Mouse (Mus musculus) neural tube, embryonic 11.5 days (tissue): ENCODE data around the gene Utrn. TPM values are rescaled to one million over a fixed set of nuclear protein-coding genes. Genes with fewer than 3 reads are reported as not detected.
A peak's percentile ranks its signal among the peaks of the same experiment; 100 is the strongest.

Experiments
- ATAC-seq: fragments of 200-750 bp; cut with Nextera tagmentation; 2 replicates; pipeline ENCODE4 v1.8.0; 2017; ENCODE audit warnings: moderate number of reproducible peaks, mild to moderate bottlenecking, moderate TSS enrichment, moderate library complexity; ENCODE audit not compliant: insufficient read depth, low FRiP score, low TSS enrichment
- DNase-seq: peaks from one replicate; pipeline ENCODE4 v3.0.0-alpha.2; 2015; ENCODE audit warnings: low spot score
- H3K27ac ChIP-seq: fragments of 300-500 bp; sonication (generic); 2 replicates; pipeline ENCODE4 v1.5.1; 2014; ENCODE audit warnings: low read depth, mild to moderate bottlenecking, low read length
- H3K27me3 ChIP-seq: fragments of 300-500 bp; sonication (generic); 2 replicates; pipeline ENCODE4 v1.6.1; 2014; ENCODE audit warnings: mild to moderate bottlenecking, low read length, mixed read lengths; ENCODE audit not compliant: control insufficient read depth, insufficient read depth
- H3K36me3 ChIP-seq: fragments of 300-500 bp; sonication (generic); 2 replicates; pipeline ENCODE4 v1.6.1; 2014; ENCODE audit warnings: mild to moderate bottlenecking, low read length, moderate library complexity, mixed read lengths; ENCODE audit not compliant: control insufficient read depth, insufficient read depth
- H3K4me1 ChIP-seq: fragments of 300-500 bp; sonication (generic); 2 replicates; pipeline ENCODE4 v1.6.1; 2014; ENCODE audit warnings: low read length, mixed read lengths; ENCODE audit not compliant: control insufficient read depth, insufficient read depth
- H3K4me2 ChIP-seq: fragments of 300-500 bp; sonication (generic); 2 replicates; pipeline ENCODE4 v1.6.1; 2014; ENCODE audit warnings: low read depth, mild to moderate bottlenecking, moderate library complexity
- H3K4me3 ChIP-seq: fragments of 300-500 bp; sonication (generic); 2 replicates; pipeline ENCODE4 v1.5.1; 2014; ENCODE audit warnings: low read depth, low read length
- H3K9ac ChIP-seq: fragments of 300-500 bp; sonication (generic); 2 replicates; pipeline ENCODE4 v1.6.1; 2014; ENCODE audit warnings: mild to moderate bottlenecking, low read length
- H3K9me3 ChIP-seq: fragments of 300-500 bp; sonication (generic); 2 replicates; pipeline ENCODE4 v1.6.1; 2016; ENCODE audit warnings: low read length; ENCODE audit not compliant: control insufficient read depth
- WGBS: fragments of 180-500 bp; shearing (Covaris S2); extraction: QIAGEN DNeasy Blood & Tissue Kit; methylation state at CpG from one replicate; pipeline ENCODE4 v1.1.7; 2014; 5-methylcytosine and 5-hydroxymethylcytosine counted together
- polyA plus RNA-seq: library from polyadenylated mRNA; unstranded; fragments of >200 nt; fragmentation: Nextera tagmentation; extraction: Ambion mirVana; gene quantifications from 2 replicates; pipeline ENCODE4 v1.2.1, GENCODE M21; 2014

Gene Utrn
- polyA plus RNA-seq, 1 experiment from 2014 or later, result 47.4 TPM

DNA sequence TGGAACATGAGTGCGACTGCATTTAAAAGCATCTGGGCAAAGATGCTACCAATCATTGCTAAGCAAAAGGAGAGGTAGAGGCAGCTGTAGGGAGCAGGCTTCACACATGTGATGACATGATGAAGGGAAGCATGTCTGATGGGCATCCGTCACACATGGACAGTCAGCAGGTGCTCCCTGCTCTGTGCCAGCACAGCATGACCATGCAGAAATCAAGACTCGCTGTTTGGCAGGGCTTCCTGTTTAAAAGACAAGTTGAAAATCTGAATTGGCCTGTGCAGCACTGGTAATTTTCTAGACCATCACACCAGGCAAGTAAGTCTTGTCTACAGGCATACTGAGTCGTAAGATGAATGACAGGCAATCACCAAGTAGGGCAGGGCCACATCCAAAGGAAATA, 112.5 kb downstream of the Utrn start:
- H3K9ac ChIP-seq, result no peak overlapping the region
- ATAC-seq, result no peak
- DNase-seq, result no peak

DNA sequence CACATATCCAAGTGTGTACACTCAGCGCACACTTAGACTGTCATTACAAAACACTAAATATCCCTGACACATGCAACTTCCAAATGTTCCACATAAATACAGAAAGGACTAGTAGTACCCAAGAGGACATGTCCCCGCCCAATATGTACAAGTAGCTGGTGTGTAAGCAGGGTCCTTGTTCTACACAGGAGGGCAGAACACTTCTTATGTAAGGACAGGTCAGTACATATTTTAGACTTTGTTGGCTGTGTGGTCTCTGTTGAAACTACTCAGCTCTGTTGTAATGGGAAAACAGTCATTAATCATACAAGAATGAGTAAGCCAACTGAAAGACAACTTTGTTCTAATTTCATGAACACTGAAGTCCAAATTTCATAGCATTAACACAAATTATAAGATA, 114.3 kb downstream of the Utrn start:
- 91% methylated on average over 2 of the region's 2 CpGs for WGBS
- no peak overlapping the region for H3K4me3 ChIP-seq
- DNase-seq (no peak), ATAC-seq (no peak)
- H3K4me1 ChIP-seq, result peaks cover 5% of the 10 kb centered on the region; the same call in 1 of the 2 replicates
- H3K36me3 ChIP-seq, result no peaks in the 10 kb centered on the region
- H3K9me3 ChIP-seq, result no peaks in the 10 kb centered on the region
- H3K9ac ChIP-seq, result no peak overlapping the region
- H3K4me2 ChIP-seq, result no peak overlapping the region
- H3K27ac ChIP-seq, result no peak overlapping the region
- H3K27me3 ChIP-seq, result no peaks in the 10 kb centered on the region

More for the DNA sequence above, 112.5 kb downstream of the Utrn start:
- H3K36me3 ChIP-seq, result no peaks in the 10 kb centered on the region
- H3K4me3 ChIP-seq, result no peak overlapping the region
- H3K9me3 ChIP-seq, result no peaks in the 10 kb centered on the region
- 95% methylated on average over 4 of the region's 4 CpGs for WGBS
- no peak overlapping the region for H3K27ac ChIP-seq
- no peak overlapping the region for H3K4me2 ChIP-seq
- H3K27me3 ChIP-seq, result no peaks in the 10 kb centered on the region
- peaks cover 5% of the 10 kb centered on the region; the same call in 1 of the 2 replicates for H3K4me1 ChIP-seq

GRCm38 (mm10) chr10:12754166-12754565, 115.0 kb downstream of the Utrn start:
- Histone ChIP-seq H3K9ac (no peak overlapping the region), H3K27me3 (no peaks in the 10 kb centered on the region), H3K4me3 (no peak overlapping the region), H3K27ac (no peak overlapping the region), H3K4me1 (peaks cover 5% of the 10 kb centered on the region; the same call in 1 of the 2 replicates), H3K9me3 (no peaks in the 10 kb centered on the region), H3K4me2 (no peak overlapping the region), H3K36me3 (no peaks in the 10 kb centered on the region)
- no peak for ATAC-seq
- 93% methylated on average over 6 of the region's 6 CpGs for WGBS
- no peak for DNase-seq

- H3K36me3 ChIP-seq, result no peaks in the 10 kb centered on the region
- no peak for ATAC-seq
- H3K9ac ChIP-seq, result no peak overlapping the region
- H3K9me3 ChIP-seq, result no peaks in the 10 kb centered on the region
- no peak overlapping the region for H3K4me2 ChIP-seq
- 93% methylated on average over 9 of the region's 9 CpGs for WGBS
- no peaks in the 10 kb centered on the region for H3K27me3 ChIP-seq
- H3K27ac ChIP-seq, result no peak overlapping the region
- no peaks in the 10 kb centered on the region for H3K4me1 ChIP-seq
- DNase-seq, result no peak
- H3K4me3 ChIP-seq, result no peak overlapping the region
Observed at GRCm38 (mm10) chr10:12743717-12744116, 125.4 kb downstream of the Utrn start.

DNA sequence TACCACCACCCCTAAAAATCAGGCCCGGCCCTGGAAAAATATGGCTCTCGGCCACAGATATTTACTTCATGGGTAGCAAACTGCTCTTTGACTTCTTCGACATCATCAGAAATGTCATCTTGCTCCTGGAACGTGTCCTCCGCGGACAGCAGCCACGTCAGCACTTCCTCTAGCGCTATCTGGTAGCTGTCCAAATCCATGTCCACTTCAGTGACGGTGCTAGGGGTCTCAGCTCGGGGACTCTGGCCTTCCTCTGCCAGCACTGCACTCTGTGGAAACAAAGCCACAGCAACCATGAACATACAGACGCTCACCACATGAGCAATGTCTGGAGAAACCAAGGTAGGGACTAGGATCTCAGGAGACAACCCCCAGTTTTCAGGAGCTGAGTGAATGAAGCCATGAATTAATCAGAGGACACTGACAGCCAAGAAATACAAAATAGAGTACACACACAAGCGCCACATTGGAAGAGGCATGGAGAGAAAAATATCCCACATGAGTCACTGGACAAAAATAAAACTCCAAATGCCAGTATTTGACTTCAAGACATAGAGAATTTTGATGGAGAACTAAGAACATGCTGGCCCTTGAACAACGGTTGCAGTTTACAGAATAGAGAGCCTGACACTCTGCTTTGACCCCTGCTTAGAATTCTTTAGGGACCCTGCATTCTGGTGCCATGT, 129.7 kb downstream of the Utrn start:
- no peaks in the 10 kb centered on the region for H3K27me3 ChIP-seq
- H3K4me2 ChIP-seq, result no peak overlapping the region
- no peaks in the 10 kb centered on the region; the same call in 1 of the 2 replicates for H3K36me3 ChIP-seq
- no peaks in the 10 kb centered on the region for H3K9me3 ChIP-seq
- no peak overlapping the region for H3K4me3 ChIP-seq
- no peak overlapping the region for H3K27ac ChIP-seq
- peaks cover 9% of the 10 kb centered on the region; the same call in 1 of the 2 replicates for H3K4me1 ChIP-seq
- ATAC-seq, result no peak
- H3K9ac ChIP-seq, result no peak overlapping the region
- 90% methylated on average over 13 of the region's 13 CpGs for WGBS
- no peak for DNase-seq

GRCm38 (mm10) chr10:12737926-12738325, 131.2 kb downstream of the Utrn start:
- H3K9me3 ChIP-seq, result no peaks in the 10 kb centered on the region
- peaks cover 9% of the 10 kb centered on the region; the same call in 1 of the 2 replicates for H3K4me1 ChIP-seq
- H3K4me3 ChIP-seq, result no peak overlapping the region
- ATAC-seq, result no peak
- no peak overlapping the region for H3K4me2 ChIP-seq
- no peak overlapping the region for H3K27ac ChIP-seq
- DNase-seq, result peak; percentile 13
- H3K36me3 ChIP-seq, result no peaks in the 10 kb centered on the region; the same call in 1 of the 2 replicates
- no peaks in the 10 kb centered on the region for H3K27me3 ChIP-seq
- 74% methylated on average over 9 of the region's 9 CpGs for WGBS
- H3K9ac ChIP-seq, result no peak overlapping the region

- no peak overlapping the region for H3K4me2 ChIP-seq
Observed at GRCm38 (mm10) chr10:12736861-12737835, 132.0 kb downstream of the Utrn start.

GRCm38 (mm10) chr10:12735695-12736094, 133.5 kb downstream of the Utrn start:
- no peak overlapping the region for H3K9ac ChIP-seq
- H3K36me3 ChIP-seq, result no peaks in the 10 kb centered on the region; the same call in 1 of the 2 replicates
- WGBS, result 88% methylated on average over 1 of the region's 1 CpGs
- H3K27ac ChIP-seq, result no peak overlapping the region
- ATAC-seq (no peak), DNase-seq (no peak)
- H3K27me3 ChIP-seq, result no peaks in the 10 kb centered on the region
- peaks cover 9% of the 10 kb centered on the region; the same call in 1 of the 2 replicates for H3K4me1 ChIP-seq
- no peak overlapping the region for H3K4me3 ChIP-seq
- no peaks in the 10 kb centered on the region for H3K9me3 ChIP-seq
- no peak overlapping the region for H3K4me2 ChIP-seq

More at GRCm38 (mm10) chr10:12736861-12737835, 132.0 kb downstream of the Utrn start:
- H3K4me1 ChIP-seq, result peaks cover 9% of the 10 kb centered on the region; the same call in 1 of the 2 replicates
- H3K27ac ChIP-seq, result no peak overlapping the region
- H3K27me3 ChIP-seq, result no peaks in the 10 kb centered on the region
- ATAC-seq (peak; percentile 79), DNase-seq (peak; percentile 62)
- H3K36me3 ChIP-seq, result no peaks in the 10 kb centered on the region; the same call in 1 of the 2 replicates
- 39% methylated on average over 18 of the region's 18 CpGs for WGBS
- no peak overlapping the region for H3K4me3 ChIP-seq
- H3K9me3 ChIP-seq, result no peaks in the 10 kb centered on the region
- no peak overlapping the region for H3K9ac ChIP-seq
